Mouse (Mus musculus) megakaryocyte, embryonic 14.5 days (primary cell): ENCODE measurements at regions not wholly inside any gene's neighbourhood (a gene's known extent, or its start where the extent isn't known, plus 50 kb on each side); places are given as distances from the start of the nearest gene placed in this dataset.

ENCODE experiments used
- H3K27me3 ChIP-seq: replicated peaks from 2 replicates; pipeline ENCODE3; 2012; ENCODE audit warnings: inconsistent platforms
- H3K36me3 ChIP-seq: replicated peaks from 2 replicates; pipeline ENCODE3; 2012; ENCODE audit warnings: low read length, inconsistent platforms, mixed read lengths
- H3K4me1 ChIP-seq: 2 replicates; pipeline ENCODE4 v1.6.1; 2012; ENCODE audit warnings: inconsistent platforms
- H3K4me3 ChIP-seq: replicated peaks from 2 replicates; pipeline ENCODE3; 2012; ENCODE audit warnings: moderate library complexity, mild to moderate bottlenecking, inconsistent platforms
- H3K9me3 ChIP-seq: 2 replicates; pipeline ENCODE4 v1.6.1; 2012; ENCODE audit warnings: inconsistent platforms
- FLI1 ChIP-seq: IDR thresholded peaks from 2 replicates; pipeline ENCODE4 v1.6.1; 2012; ENCODE audit warnings: low read length, inconsistent platforms, mixed read lengths
- GATA1 ChIP-seq: IDR thresholded peaks from 3 replicates; pipeline ENCODE4 v1.6.1; 2012; ENCODE audit warnings: mixed read lengths, low read length, inconsistent platforms, borderline replicate concordance

DNA sequence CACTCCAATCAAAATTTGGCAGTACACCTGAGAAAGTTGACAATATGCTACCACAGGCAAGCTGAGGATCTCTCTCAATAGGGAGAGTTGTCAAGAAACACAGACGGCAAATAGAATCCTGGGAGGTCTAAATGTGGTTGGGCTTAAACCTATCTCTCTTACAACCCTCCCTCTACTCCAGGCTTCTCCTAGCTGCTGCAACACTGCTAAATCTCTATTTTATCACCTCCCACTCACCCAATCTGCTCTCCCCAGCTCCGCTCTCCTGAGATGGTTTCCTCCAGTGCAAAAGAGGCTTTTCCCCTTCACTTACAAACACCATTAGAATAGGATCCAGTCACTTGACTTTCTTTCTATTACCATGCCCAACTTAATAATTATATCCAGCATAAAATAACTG is 151.2 kb downstream of the Qdpr start:
- no peaks in the 10 kb centered on the region for H3K9me3 ChIP-seq
- no peak overlapping the region for H3K4me3 ChIP-seq
- TF ChIP-seq FLI1 (no peak), GATA1 (no peak)
- H3K36me3 ChIP-seq = no peaks in the 10 kb centered on the region
- H3K4me1 ChIP-seq = peaks cover 37% of the 10 kb centered on the region
- H3K27me3 ChIP-seq = no peaks in the 10 kb centered on the region

- no peak overlapping the region for H3K4me3 ChIP-seq
- H3K4me1 ChIP-seq = peaks cover 48% of the 10 kb centered on the region
- no peaks in the 10 kb centered on the region for H3K9me3 ChIP-seq
- no peak for TF ChIP-seq GATA1
- no peak for TF ChIP-seq FLI1
- H3K27me3 ChIP-seq = no peaks in the 10 kb centered on the region
- H3K36me3 ChIP-seq = no peaks in the 10 kb centered on the region
Measured at GRCm38 (mm10) chr5:45295134-45295533, 154.9 kb downstream of the Qdpr start.

- no peak overlapping the region for H3K4me3 ChIP-seq
Measured at GRCm38 (mm10) chr5:45292833-45293546, 157.0 kb downstream of the Qdpr start.

GRCm38 (mm10) chr5:45292383-45292782 is 157.7 kb downstream of the Qdpr start:
- Histone ChIP-seq H3K4me3 (peak overlapping the region; percentile 54), H3K36me3 (no peaks in the 10 kb centered on the region), H3K27me3 (no peaks in the 10 kb centered on the region), H3K9me3 (no peaks in the 10 kb centered on the region), H3K4me1 (peaks cover 42% of the 10 kb centered on the region)
- TF ChIP-seq FLI1 = no peak
- TF ChIP-seq GATA1 = peak; percentile 85; the same call in 1 of the 3 replicates

More at GRCm38 (mm10) chr5:45292833-45293546, 157.0 kb downstream of the Qdpr start:
- H3K27me3 ChIP-seq = no peaks in the 10 kb centered on the region
- H3K9me3 ChIP-seq = no peaks in the 10 kb centered on the region
- no peaks in the 10 kb centered on the region for H3K36me3 ChIP-seq
- TF ChIP-seq GATA1 (no peak), FLI1 (no peak)
- peaks cover 42% of the 10 kb centered on the region for H3K4me1 ChIP-seq

DNA sequence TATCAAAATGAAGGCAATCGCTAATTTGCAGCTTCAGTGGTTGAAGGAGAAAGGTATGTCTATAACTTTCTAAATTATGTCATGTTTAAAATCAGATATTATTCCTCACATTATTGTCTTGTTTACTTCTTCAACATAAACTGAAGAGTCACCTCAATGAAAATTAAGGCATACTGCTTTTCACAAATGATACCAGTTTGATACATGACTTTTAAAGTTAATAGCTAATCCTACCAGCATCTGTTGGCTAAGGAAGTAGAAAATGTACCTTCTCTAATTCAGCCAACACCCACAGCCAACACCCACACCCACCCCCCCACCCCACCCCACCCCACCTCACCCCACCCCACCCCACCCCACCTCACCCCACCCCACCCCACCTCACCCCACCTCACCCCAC is 158.3 kb downstream of the Qdpr start:
- Histone ChIP-seq H3K4me1 (peaks cover 39% of the 10 kb centered on the region), H3K36me3 (no peaks in the 10 kb centered on the region), H3K27me3 (no peaks in the 10 kb centered on the region), H3K4me3 (no peak overlapping the region), H3K9me3 (no peaks in the 10 kb centered on the region)
- TF ChIP-seq GATA1 (no peak), FLI1 (no peak)

GRCm38 (mm10) chr5:45291276-45291675 is 158.8 kb downstream of the Qdpr start:
- Histone ChIP-seq H3K4me1 (peaks cover 35% of the 10 kb centered on the region), H3K4me3 (no peak overlapping the region), H3K27me3 (no peaks in the 10 kb centered on the region), H3K36me3 (no peaks in the 10 kb centered on the region), H3K9me3 (no peaks in the 10 kb centered on the region)
- TF ChIP-seq GATA1 = no peak
- TF ChIP-seq FLI1 = no peak

GRCm38 (mm10) chr5:45286454-45286853 is 163.6 kb downstream of the Qdpr start:
- H3K36me3 ChIP-seq = no peaks in the 10 kb centered on the region
- H3K9me3 ChIP-seq = no peaks in the 10 kb centered on the region
- TF ChIP-seq GATA1 (no peak), FLI1 (no peak)
- H3K27me3 ChIP-seq = no peaks in the 10 kb centered on the region
- H3K4me3 ChIP-seq = no peak overlapping the region
- peaks cover 3% of the 10 kb centered on the region; the same call in 1 of the 2 replicates for H3K4me1 ChIP-seq

- Histone ChIP-seq H3K27me3 (no peaks in the 10 kb centered on the region), H3K36me3 (no peaks in the 10 kb centered on the region), H3K4me3 (no peak overlapping the region), H3K4me1 (no peaks in the 10 kb centered on the region), H3K9me3 (no peaks in the 10 kb centered on the region)
- TF ChIP-seq GATA1 (no peak), FLI1 (no peak)
Measured at GRCm38 (mm10) chr5:45284680-45285079, 165.4 kb downstream of the Qdpr start.

DNA sequence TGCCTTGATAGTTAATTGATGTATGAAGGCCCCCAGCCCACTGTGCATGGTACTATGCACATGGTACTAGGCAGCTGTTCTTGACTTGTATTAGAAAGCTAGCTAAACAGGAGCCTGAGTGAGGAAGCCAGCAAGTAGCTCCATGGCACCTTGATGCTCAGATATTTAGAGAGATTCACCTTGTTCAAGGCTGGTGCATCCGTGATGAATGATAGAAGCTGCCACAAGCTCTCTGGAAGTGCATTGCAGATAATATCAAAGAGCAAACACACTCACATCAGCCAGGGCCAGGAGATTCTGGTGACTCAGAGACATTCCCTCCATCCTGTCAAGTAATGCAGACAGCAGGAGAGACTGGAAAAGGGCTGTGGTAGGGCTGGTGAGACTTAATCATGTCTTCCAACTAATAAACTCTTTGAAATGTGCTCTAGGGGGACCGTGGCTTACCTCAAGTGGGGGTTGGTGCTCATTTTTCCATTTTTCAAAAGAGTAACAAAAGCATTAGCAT is 166.1 kb downstream of the Qdpr start:
- H3K36me3 ChIP-seq = no peaks in the 10 kb centered on the region
- peaks cover 3% of the 10 kb centered on the region; the same call in 1 of the 2 replicates for H3K4me1 ChIP-seq
- H3K4me3 ChIP-seq = no peak overlapping the region
- TF ChIP-seq GATA1 = no peak
- no peak for TF ChIP-seq FLI1
- no peaks in the 10 kb centered on the region for H3K9me3 ChIP-seq
- no peaks in the 10 kb centered on the region for H3K27me3 ChIP-seq

DNA sequence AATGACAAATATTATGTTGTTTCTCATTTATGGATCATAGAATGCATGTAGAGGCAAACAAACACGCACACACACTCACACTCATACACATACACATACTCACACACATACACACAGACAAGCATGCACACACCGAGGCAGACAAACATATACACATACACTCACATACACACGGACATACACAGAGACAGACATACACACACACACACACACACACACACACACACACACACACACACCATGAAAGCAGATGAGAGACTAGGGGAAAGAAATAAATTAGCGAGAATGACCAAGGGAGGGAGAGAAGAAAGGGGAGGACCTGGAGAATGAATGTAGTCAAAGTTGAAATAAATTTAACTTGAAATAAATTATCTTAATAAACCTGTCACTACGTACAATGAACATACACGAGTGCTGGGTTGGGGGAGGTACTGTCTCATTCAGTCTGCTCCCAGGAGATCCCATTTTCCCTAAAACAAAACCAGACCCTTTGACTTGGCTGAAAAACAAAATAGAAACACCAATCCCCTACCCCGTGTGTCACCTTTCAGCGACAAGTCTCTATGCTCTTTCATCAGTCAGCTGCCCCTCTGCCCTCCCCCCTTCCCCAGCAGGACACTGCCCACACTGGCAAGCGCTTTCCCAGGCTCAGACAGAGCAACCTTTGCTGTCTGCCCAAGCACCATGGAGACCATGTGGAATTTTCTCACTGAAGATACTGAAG is 167.7 kb downstream of the Qdpr start:
- no peaks in the 10 kb centered on the region for H3K27me3 ChIP-seq
- H3K4me3 ChIP-seq = no peak overlapping the region
- peaks cover 3% of the 10 kb centered on the region; the same call in 1 of the 2 replicates for H3K4me1 ChIP-seq
- no peaks in the 10 kb centered on the region for H3K36me3 ChIP-seq
- H3K9me3 ChIP-seq = no peaks in the 10 kb centered on the region
- TF ChIP-seq FLI1 (no peak), GATA1 (no peak)
